ENCODE assay signal across 35 mouse cellular contexts in the genomic region with DNA sequence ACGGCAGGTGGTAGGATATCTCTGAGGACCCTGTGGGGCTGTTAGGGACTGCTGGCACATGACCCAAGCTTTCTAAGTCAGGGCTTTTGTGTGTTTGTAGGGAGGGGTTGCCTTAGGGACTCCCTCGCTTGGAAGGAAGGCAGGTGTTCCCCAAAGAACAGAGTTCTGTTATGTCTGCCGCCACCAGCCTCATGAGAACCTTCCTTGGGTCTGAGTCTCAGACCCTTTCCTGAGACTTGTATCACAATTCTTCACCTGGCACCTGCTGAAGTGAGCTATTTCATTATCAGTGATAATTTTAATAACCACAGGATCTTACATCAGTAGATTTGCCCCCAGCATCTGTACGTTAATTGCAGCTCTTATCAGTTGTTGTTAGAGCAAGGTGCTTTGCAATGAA. TPM values are rescaled to one million over a fixed set of nuclear protein-coding genes. Genes with fewer than 3 reads are reported as not detected.
"Had no signal": no experiment of that assay in that cellular context is flagged by ENCODE, and none has a peak within 500 bp of the region (broad histone marks: within the 10 kb centered on the region; RNA-seq: fewer than 3 reads in every experiment).

No protein-coding gene starts in this region.

- H3K4me1 ChIP-seq: heart, embryonic 10.5 days; heart, embryonic 12.5 days; heart, embryonic 15.5 days; hindbrain, embryonic 10.5 days; hindbrain, embryonic 12.5 days; hindbrain, embryonic 13.5 days; hindbrain, embryonic 15.5 days; kidney, embryonic 15.5 days had no signal

- H3K27ac ChIP-seq: heart, adult 2 months; heart, embryonic 10.5 days; heart, embryonic 13.5 days; heart, embryonic 15.5 days; hindbrain, embryonic 10.5 days; hindbrain, embryonic 12.5 days; hindbrain, embryonic 13.5 days; hindbrain, embryonic 14.5 days; hindbrain, embryonic 15.5 days; hindbrain, postnatal 0 days; kidney, embryonic 15.5 days; kidney, postnatal 0 days; layer of hippocampus, adult 2 months; left cerebral cortex, adult 2 months had no signal

- H3K4me2 ChIP-seq: heart, embryonic 11.5 days; heart, embryonic 12.5 days; heart, embryonic 13.5 days; heart, embryonic 15.5 days; hindbrain, embryonic 12.5 days; hindbrain, embryonic 13.5 days; hindbrain, embryonic 14.5 days; hindbrain, embryonic 15.5 days; kidney, embryonic 15.5 days had no signal

- H3K9me3 ChIP-seq: heart, embryonic 10.5 days; heart, embryonic 12.5 days; heart, embryonic 13.5 days; heart, embryonic 15.5 days; hindbrain, embryonic 10.5 days; hindbrain, embryonic 12.5 days; hindbrain, embryonic 13.5 days; hindbrain, embryonic 15.5 days; kidney, embryonic 15.5 days had no signal

- H3K4me3 ChIP-seq: heart, adult 2 months; heart, embryonic 10.5 days; heart, embryonic 12.5 days; heart, embryonic 13.5 days; heart, embryonic 15.5 days; hindbrain, embryonic 10.5 days; hindbrain, embryonic 12.5 days; hindbrain, embryonic 13.5 days; hindbrain, embryonic 15.5 days; kidney, embryonic 15.5 days; layer of hippocampus, adult 2 months; left cerebral cortex, adult 2 months had no signal

- H3K36me3 ChIP-seq: heart, embryonic 10.5 days; heart, embryonic 12.5 days; heart, embryonic 13.5 days; heart, embryonic 15.5 days; hindbrain, embryonic 10.5 days; hindbrain, embryonic 12.5 days; hindbrain, embryonic 13.5 days; hindbrain, embryonic 15.5 days; kidney, embryonic 15.5 days had no signal

- H3K27me3 ChIP-seq: heart, embryonic 12.5 days; heart, embryonic 13.5 days; heart, embryonic 15.5 days; hindbrain, embryonic 12.5 days; hindbrain, embryonic 13.5 days; hindbrain, embryonic 15.5 days; kidney, embryonic 15.5 days had no signal

- ATAC-seq: hindbrain, embryonic 16.5 days; hindbrain, postnatal 0 days; inflammation-experienced regulatory T-cells, adult 6 months had no signal

- H3K9ac ChIP-seq: heart, embryonic 12.5 days; heart, embryonic 13.5 days; heart, embryonic 15.5 days; hindbrain, embryonic 12.5 days; hindbrain, embryonic 13.5 days; hindbrain, embryonic 14.5 days; hindbrain, embryonic 15.5 days; kidney, embryonic 15.5 days had no signal

- DNase-seq: heart, adult 2 months; heart, postnatal 10 days; heart, postnatal 14 days; heart, postnatal 36 days; heart, postnatal 4 days; kidney, adult 11 months; kidney, adult 18-20 months; kidney, adult 2 months; kidney, adult 8-10 months; kidney, adult 9 months; kidney, postnatal 10 days; kidney, postnatal 14 days; kidney, postnatal 25 days; kidney, postnatal 36 days; kidney, postnatal 4 days; layer of hippocampus, adult 9-11 months; layer of hippocampus, postnatal 36 days had no signal

RNA-seq across cellular contexts. Expression of gene Olfm4, which starts 2.4 kb away (rescaled TPM):
- total RNA-seq: heart, adult 2 months; heart, adult 8-10 months; heart, postnatal 36 days had no signal
- polyA plus RNA-seq: heart, adult 2 months; inflammation-experienced regulatory T-cells, adult 6 months had no signal
